8 mouse cellular contexts compared by ENCODE assay signal in genomic region chr11:102698018-102698476, GRCm38 (mm10). TPM values are rescaled to one million over a fixed set of nuclear protein-coding genes. Genes with fewer than 3 reads are reported as not detected.
DNase-seq lines count a peak whose midpoint lies in the region; ATAC-seq and TF ChIP-seq lines count a peak whose summit lies in the region.

No protein-coding gene starts in this region.

- peaks cover 15% of the 10 kb centered on the region for H3K4me1 ChIP-seq in heart, embryonic 10.5 days
- no peaks in the 10 kb centered on the region for H3K4me1 ChIP-seq in ES-Bruce4 (ENCODE audit: control insufficient read depth, insufficient read depth, low read length)
- peaks cover 5% of the 10 kb centered on the region; the same call in 1 of the 2 replicates for H3K4me1 ChIP-seq in forebrain, postnatal 0 days (ENCODE audit: insufficient read depth)

- no peak for ATAC-seq in forebrain, postnatal 0 days

- DNase-seq in heart, embryonic 10.5 days (ENCODE audit: low spot score) = no peak
- DNase-seq in heart, adult 9 months (ENCODE audit: low spot score in 2 of 2) = no peak
- DNase-seq in forebrain, postnatal 0 days = no peak
- no peak for DNase-seq in thymus, adult 18-20 months
- no peak for DNase-seq in right cerebral cortex, adult 18-20 months
- DNase-seq in cerebellum, adult 9-10 months = no peak

- TF ChIP-seq POLR2A in ES-Bruce4 (IDR thresholded peaks at IDR 0.05; ENCODE audit: insufficient read depth, low read length) = no peak

- H3K4me3 ChIP-seq in heart, embryonic 10.5 days = peak overlapping the region; percentile 92
- peak overlapping the region; percentile 79 for H3K4me3 ChIP-seq in ES-Bruce4 (ENCODE audit: low read depth, low read length)
- H3K4me3 ChIP-seq in forebrain, postnatal 0 days (ENCODE audit: low read depth, low read length) = peak overlapping the region; percentile 69
- peak overlapping the region; percentile 98 for H3K4me3 ChIP-seq in macrophage (ENCODE audit: inconsistent target)

- H3K9ac ChIP-seq in ES-Bruce4 (ENCODE audit: low read depth, poor library complexity, severe bottlenecking) = peak overlapping the region; percentile 73
- peak overlapping the region; percentile 81 for H3K9ac ChIP-seq in forebrain, postnatal 0 days

- WGBS in heart, embryonic 10.5 days = 21% methylated on average over 9 of the region's 9 CpGs
- WGBS in forebrain, postnatal 0 days = 21% methylated on average over 9 of the region's 9 CpGs
- WGBS in macrophage (ENCODE audit: missing documents) = 5% methylated on average over 9 of the region's 9 CpGs

- H3K27me3 ChIP-seq in heart, embryonic 10.5 days (ENCODE audit: insufficient read depth, poor library complexity, severe bottlenecking) = no peaks in the 10 kb centered on the region
- H3K27me3 ChIP-seq in ES-Bruce4 (ENCODE audit: control insufficient read depth, insufficient read depth, low read length, poor library complexity, severe bottlenecking) = no peaks in the 10 kb centered on the region
- no peaks in the 10 kb centered on the region for H3K27me3 ChIP-seq in forebrain, postnatal 0 days (ENCODE audit: insufficient read depth, low read length)

- TF ChIP-seq EP300 in ES-Bruce4 (IDR thresholded peaks at IDR 0.05; ENCODE audit: insufficient read depth, low read depth, low read length) = no peak

- peak overlapping the region; percentile 79 for H3K4me2 ChIP-seq in forebrain, postnatal 0 days (ENCODE audit: low read depth)

- H3K27ac ChIP-seq in heart, embryonic 10.5 days = peak overlapping the region; percentile 94
- H3K27ac ChIP-seq in ES-Bruce4 (ENCODE audit: insufficient read depth, low read length) = no peak overlapping the region
- peak overlapping the region; percentile 86 for H3K27ac ChIP-seq in forebrain, postnatal 0 days (ENCODE audit: low read depth, low read length)
- H3K27ac ChIP-seq in macrophage = peak overlapping the region; percentile 27; the same call in 1 of the 2 replicates

- peaks cover 16% of the 10 kb centered on the region for H3K79me2 ChIP-seq in macrophage (ENCODE audit: inconsistent target)

- TF ChIP-seq CTCF in ES-Bruce4 (IDR thresholded peaks at IDR 0.05; ENCODE audit: low read depth, low read length) = no peak
- TF ChIP-seq CTCF in forebrain, postnatal 0 days (IDR thresholded peaks at IDR 0.05; ENCODE audit: low read depth) = 0 out of 2 replicates have a peak, but pooled peaks have one; percentile 10

- H3K9me3 ChIP-seq in heart, embryonic 10.5 days = no peaks in the 10 kb centered on the region
- no peaks in the 10 kb centered on the region for H3K9me3 ChIP-seq in ES-Bruce4 (replicated peaks; ENCODE audit: control insufficient read depth, insufficient read depth, low read length, poor library complexity, severe bottlenecking)
- no peaks in the 10 kb centered on the region for H3K9me3 ChIP-seq in forebrain, postnatal 0 days (ENCODE audit: low read length)

- H3K36me3 ChIP-seq in heart, embryonic 10.5 days = peaks cover 13% of the 10 kb centered on the region
- no peaks in the 10 kb centered on the region; the same call in 1 of the 2 replicates for H3K36me3 ChIP-seq in ES-Bruce4 (ENCODE audit: control insufficient read depth, insufficient read depth, low read length, poor library complexity, severe bottlenecking)
- H3K36me3 ChIP-seq in forebrain, postnatal 0 days (ENCODE audit: insufficient read depth) = peaks cover 3% of the 10 kb centered on the region
- no peaks in the 10 kb centered on the region for H3K36me3 ChIP-seq in macrophage (ENCODE audit: inconsistent target)

RNA-seq across cellular contexts. Expression of gene Ccdc43, which starts 0.5 kb away (rescaled TPM):
- polyA plus RNA-seq in heart, embryonic 10.5 days (2016; fragmentation: Nextera tagmentation; extraction: Ambion mirVana) = 49.4 and 49.9 TPM in 2 replicates
- polyA plus RNA-seq in ES-Bruce4 (2011; ENCODE audit: insufficient read depth, insufficient read length, low read depth, missing spikeins) (53.9 and 62.0 TPM in 2 replicates), macrophage (2018) (19.1 to 24.1 TPM (median 22.5 TPM) in 3 replicates)
- total RNA-seq in forebrain, postnatal 0 days (2014; rRNA removed) = 33.6 and 36.9 TPM in 2 replicates
- 32.1 and 36.6 TPM in 2 replicates for polyA plus RNA-seq in forebrain, postnatal 0 days (2015; fragmentation: Nextera tagmentation; extraction: Ambion mirVana)
- 10 to 100 TPM in 25 of 26 experiments, 1 to 10 TPM in 1; 9.7 to 28.3 (median 20.1) TPM for total RNA-seq in macrophage (2018; cell fraction: chromatin; rRNA removed)
- total RNA-seq in macrophage (2018; cell fraction: cytosol; rRNA removed) = 10 to 100 TPM; 16.7 to 27.8 (median 20.0) TPM
- total RNA-seq in macrophage (2018; cell fraction: nucleus; rRNA removed) = 10 to 100 TPM; 12.0 to 36.6 (median 19.5) TPM

RNA-seq across cellular contexts. Expression of gene Meioc, which starts 34.5 kb away (rescaled TPM):
- polyA plus RNA-seq in heart, embryonic 10.5 days (2016; fragmentation: Nextera tagmentation; extraction: Ambion mirVana) = 0.53 and 1.2 TPM in 2 replicates
- polyA plus RNA-seq in ES-Bruce4 (2011; ENCODE audit: insufficient read depth, insufficient read length, low read depth, missing spikeins) = 8.8 and 9.4 TPM in 2 replicates
- not detected in 2 replicates for total RNA-seq in forebrain, postnatal 0 days (2014; rRNA removed)
- 0.08 and 0.10 TPM in 2 replicates for polyA plus RNA-seq in forebrain, postnatal 0 days (2015; fragmentation: Nextera tagmentation; extraction: Ambion mirVana)
- not detected for total RNA-seq in macrophage (2018; cell fraction: chromatin; rRNA removed)
- not detected for total RNA-seq in macrophage (2018; cell fraction: cytosol; rRNA removed)
- total RNA-seq in macrophage (2018; cell fraction: nucleus; rRNA removed) = not detected
- not detected in 3 replicates for polyA plus RNA-seq in macrophage (2018)
